Mouse (Mus musculus) layer of hippocampus, postnatal 36 days (tissue): ENCODE measurements around the gene Iqsec3. TPM values are rescaled to one million over a fixed set of nuclear protein-coding genes. Genes with fewer than 3 reads are reported as not detected.
"Not testable (repeated sequence)": the region's sequence is repeated elsewhere in the genome, so short reads cannot be mapped to it uniquely, and the experiment has no call there.

Experiments used
- DNase-seq, 2 experiments: peaks; one replicate each; pipeline ENCODE4 v3.0.0; 2022
- total RNA-seq, 2 experiments: library from RNA; stranded (reverse); gene quantifications; 2 replicates each; pipeline ENCODE4 v1.2.3; 2021

The Iqsec3 gene
- total RNA-seq, 2 experiments from 2014 or later = 120 to 131 TPM

- DNase-seq = no peak
Measured at GRCm38 (mm10) chr6:121454549-121455494, 18.7 kb downstream of the Iqsec3 start.

- no peak for DNase-seq
Measured at GRCm38 (mm10) chr6:121453776-121454175, 19.7 kb downstream of the Iqsec3 start.

DNA sequence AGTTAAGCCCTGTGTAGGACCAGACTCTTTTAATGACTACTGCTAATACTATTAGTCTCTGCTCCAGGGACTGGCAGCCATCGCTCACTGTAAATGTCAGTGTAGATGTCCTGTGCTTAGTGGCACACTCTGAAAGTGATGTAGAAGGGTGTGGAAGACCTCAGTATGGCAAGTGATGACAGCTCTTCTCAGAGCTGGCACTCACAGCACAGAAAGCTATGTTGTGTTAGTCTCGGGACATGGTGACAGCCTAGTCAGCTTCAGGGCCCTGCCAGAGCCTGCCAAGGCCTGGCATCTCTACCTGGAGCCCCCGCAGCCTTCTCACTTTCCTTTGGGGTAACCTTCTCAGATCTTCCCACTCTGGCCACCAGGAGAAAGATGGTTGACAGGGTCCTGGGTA is 21.8 kb downstream of the Iqsec3 start:
- DNase-seq = no peak

- no peak for DNase-seq
Measured at GRCm38 (mm10) chr6:121440696-121441220, 32.7 kb downstream of the Iqsec3 start.

DNA sequence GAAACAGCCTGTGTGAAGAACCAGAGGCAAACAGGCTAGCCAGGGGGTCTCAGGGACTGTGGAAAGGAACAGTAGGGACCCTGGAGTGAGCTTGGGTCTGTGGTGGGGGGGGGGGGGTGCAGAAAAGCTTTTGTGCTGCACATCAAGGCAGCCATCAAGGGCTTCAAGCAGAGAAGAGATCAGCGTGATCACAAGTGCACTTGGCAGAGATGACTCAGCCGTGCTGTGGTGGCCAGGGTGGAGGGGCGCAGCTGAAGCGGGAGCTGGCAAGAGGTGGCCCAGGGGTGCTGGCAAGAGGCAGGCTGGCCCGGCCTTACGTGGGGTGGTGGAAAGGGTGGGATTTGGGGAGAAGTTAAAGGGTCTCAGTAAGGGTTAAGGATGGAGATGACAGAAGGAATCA is 48.6 kb downstream of the Iqsec3 start:
- no peak for DNase-seq

DNA sequence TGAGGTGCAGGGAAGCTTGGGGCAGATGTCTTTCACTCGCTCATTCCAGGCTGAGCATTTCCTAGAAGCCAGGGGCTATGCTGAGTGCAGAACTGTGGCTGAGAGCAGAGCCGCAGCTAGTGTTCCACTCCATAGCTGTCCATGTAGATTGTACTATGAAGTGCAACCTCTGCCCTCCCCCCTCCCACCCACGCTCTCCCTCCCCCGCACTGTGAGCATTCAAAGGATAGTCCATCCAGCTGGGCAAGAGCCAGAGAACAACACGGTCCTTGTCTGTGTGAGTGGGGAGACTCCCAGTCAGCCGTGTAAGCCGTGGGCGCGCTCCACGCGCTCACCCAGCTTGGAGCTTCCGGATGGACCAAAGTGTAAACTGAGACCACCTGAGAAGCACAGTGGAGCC is 49.1 kb downstream of the Iqsec3 start:
- DNase-seq = no peak

GRCm38 (mm10) chr6:121412558-121413297 is 60.8 kb downstream of the Iqsec3 start:
- no peak for DNase-seq

GRCm38 (mm10) chr6:121407571-121408011 is 65.9 kb downstream of the Iqsec3 start:
- DNase-seq = no peak

DNA sequence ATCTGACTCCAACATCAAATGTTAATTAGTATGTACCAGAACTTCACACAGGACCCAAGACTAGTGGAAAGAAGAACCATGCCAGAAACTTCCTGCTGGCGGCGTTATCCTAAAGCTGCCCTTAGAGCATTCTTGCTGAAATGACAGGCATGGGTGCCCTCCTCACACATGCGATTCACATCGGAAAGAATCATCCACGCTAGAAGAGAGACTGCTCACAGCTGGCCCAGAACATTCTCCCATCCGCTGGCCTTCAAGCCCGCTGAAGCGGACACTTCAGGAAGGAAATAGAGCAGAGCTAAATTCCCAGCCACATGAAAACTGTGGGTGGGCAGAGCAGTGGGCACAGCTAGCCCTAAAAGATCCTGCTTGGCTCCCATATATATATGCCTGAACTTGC is 68.2 kb downstream of the Iqsec3 start:
- no peak for DNase-seq

DNA sequence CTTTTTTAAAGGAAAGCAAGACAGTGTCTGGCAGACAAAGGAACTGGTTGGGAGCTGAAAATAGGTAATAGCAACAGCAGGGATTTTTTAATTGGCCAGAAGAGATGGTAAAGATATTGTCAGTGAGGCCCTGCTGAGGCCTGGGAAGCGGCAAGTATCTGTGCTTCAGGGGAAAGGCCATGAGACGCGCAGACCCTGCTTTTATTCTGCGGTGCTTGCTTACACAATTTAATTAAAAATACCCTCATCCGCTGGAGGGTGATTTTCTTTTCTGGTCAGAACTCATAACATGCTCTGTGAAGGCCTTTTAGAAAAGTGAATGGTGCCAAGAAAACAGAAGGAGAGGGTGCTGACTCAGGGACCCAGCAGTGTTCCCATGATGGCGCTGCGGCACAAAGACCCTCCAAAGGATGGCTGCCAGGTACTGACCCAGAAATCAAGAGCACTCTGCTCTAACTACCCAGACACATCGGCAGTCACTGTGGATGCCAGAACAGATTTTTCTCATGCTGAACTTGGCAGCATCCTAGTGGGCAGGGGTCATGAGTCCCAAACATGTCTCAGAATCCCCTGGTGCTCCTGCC is 70.7 kb downstream of the Iqsec3 start:
- no peak for DNase-seq

DNA sequence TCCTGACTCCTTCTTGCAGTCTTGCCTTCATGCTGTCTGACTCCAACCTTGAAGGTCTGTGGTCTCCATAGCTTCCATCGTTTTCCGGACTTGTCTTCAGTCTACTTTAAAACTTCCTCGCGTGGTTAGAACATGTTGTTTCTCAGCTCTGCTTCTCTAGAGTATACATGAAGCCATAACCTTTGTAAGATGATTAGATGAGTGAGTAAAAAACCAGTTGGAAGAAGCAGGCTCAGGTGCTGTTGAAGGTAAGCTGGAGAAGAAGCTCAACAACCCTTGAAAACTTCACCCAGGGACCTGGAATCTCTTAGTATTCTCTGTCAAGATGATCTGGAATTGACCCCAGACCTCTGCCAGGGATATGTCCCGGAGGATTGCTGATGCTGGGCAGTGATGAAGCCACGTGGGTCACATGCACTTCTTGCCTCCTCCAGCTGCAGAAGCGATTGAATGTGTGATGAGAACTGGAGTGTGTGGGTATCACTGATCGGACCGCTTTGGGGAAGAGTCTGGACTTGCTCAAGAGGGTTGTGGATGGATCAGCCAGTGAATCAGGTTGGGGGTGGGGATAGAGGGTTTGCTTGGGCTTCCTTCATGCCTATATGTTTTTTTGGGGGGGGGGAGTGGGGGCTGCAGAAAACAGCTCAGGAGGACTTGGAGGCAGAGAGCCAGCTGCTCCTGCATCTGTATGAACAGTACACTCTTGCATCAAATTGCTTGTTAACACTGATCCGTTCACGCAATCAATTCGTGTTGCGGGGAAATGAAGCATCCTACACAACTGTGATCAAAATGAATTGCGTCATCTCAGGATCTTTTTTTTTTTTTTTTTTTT is 71.4 kb downstream of the Iqsec3 start:
- no peak for DNase-seq

DNA sequence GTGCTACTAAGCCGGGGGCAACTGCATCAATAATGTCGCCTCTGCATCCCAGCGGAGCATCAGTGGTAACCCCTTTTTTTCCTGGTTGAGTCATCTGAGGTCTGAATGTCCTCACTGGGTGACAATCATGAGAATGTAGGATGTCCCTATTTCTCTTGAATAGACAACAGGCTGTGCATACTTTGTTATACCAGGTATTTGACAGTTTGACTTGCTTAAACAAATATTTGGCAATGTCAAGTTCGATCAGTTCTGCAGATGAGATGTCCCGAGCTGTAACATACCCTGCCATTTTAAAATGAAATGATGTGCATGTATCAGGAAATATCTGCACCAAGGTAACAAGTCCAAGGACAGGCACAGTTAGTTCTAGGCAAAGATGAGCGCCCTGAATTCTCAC is 72.3 kb downstream of the Iqsec3 start:
- no peak for DNase-seq

- DNase-seq = no peak
Measured at GRCm38 (mm10) chr6:121392610-121393252, 80.7 kb downstream of the Iqsec3 start.

- DNase-seq = no peak
Measured at GRCm38 (mm10) chr6:121385397-121385796, 88.1 kb downstream of the Iqsec3 start.

DNA sequence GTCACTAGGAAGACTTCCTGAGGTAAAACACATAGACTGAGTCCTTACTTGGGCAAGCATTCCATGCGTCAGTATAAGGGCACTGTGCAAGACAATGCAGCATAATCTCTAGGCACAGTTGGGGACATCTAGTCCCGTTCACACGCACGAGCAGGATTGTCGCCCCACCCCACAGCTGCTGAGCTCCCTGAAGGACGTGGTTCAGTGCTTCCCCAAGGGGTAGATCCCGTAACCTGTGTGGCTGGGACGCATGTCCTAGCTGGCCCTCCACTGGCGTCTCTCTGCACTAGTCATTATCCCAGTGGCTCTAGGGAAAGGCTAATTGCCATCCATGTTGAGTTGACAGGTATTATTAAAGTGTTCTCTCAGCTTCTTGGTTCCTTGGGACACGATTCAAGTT is 91.4 kb downstream of the Iqsec3 start:
- no peak for DNase-seq

DNA sequence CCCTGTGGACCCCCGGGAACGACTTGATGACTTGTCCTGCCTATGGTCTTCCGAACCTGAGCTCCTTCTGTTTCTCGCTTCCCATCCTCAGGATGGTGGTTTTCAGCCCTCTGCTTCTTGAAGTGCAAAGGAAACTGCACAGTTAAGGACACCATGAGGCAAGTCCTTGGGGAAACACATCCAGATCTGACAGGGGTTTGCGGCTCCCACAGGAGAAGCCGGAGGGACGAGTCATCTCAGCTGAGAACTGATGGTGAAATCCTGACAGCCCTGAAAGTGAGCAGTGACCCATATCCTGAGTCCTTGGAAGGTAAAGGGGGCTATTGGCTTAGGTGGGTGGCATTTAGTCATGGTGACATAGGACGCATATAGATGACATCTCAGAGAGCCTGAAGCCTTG is 92.9 kb downstream of the Iqsec3 start:
- DNase-seq = no peak

DNA sequence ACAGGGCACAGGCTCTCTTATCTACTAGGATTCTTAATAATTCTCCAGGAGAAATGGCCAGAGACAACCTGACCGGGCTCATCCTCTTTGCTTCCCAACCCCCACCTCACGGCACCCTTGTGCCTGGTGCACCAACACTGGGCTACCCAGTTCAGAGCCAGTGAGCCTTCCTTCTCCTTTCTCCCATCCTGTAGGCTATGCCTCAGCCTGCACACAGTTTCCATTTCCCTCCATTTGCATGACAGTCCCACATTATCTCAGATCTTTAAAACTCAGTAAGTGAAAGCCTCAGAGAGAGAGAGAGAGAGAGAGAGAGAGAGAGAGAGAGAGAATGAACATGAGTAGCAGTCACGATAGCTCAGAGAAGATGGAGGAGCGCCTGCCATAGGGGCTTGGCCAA is 95.2 kb downstream of the Iqsec3 start:
- DNase-seq = no peak

- no peak for DNase-seq
Measured at GRCm38 (mm10) chr6:121376159-121376558, 97.3 kb downstream of the Iqsec3 start.

GRCm38 (mm10) chr6:121371197-121371980 is 102.1 kb downstream of the Iqsec3 start:
- no peak for DNase-seq

DNA sequence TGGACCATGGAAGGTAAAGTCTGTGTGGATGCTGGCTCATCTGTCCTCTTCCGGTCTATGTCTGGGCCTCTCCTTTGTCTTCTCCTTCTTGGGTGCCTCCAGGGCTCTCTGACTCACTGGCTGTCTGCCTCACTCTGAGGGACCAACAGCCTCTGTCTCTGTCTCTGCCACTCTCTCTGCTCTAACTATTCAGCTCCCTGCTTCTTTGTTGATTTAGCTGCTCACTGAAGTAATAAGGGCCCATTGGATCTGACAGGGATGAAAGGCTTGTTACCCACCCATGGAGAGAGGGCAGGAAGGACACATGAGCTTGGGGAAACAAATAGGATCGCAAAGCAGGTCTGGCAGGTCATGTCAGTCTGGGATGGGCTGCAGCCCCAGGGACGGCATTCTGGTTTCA is 106.4 kb downstream of the Iqsec3 start:
- DNase-seq = no peak

GRCm38 (mm10) chr6:121366537-121366936 is 106.9 kb downstream of the Iqsec3 start:
- not testable (repeated sequence) for DNase-seq
